Mouse (Mus musculus): ENCODE data around the gene Gm10306. TPM values are rescaled to one million over a fixed set of nuclear protein-coding genes. Genes with fewer than 3 reads are reported as not detected.

Gm10306 gene
- polyA plus RNA-seq (2012; rRNA removed), result not detected in 2 replicates

DNA sequence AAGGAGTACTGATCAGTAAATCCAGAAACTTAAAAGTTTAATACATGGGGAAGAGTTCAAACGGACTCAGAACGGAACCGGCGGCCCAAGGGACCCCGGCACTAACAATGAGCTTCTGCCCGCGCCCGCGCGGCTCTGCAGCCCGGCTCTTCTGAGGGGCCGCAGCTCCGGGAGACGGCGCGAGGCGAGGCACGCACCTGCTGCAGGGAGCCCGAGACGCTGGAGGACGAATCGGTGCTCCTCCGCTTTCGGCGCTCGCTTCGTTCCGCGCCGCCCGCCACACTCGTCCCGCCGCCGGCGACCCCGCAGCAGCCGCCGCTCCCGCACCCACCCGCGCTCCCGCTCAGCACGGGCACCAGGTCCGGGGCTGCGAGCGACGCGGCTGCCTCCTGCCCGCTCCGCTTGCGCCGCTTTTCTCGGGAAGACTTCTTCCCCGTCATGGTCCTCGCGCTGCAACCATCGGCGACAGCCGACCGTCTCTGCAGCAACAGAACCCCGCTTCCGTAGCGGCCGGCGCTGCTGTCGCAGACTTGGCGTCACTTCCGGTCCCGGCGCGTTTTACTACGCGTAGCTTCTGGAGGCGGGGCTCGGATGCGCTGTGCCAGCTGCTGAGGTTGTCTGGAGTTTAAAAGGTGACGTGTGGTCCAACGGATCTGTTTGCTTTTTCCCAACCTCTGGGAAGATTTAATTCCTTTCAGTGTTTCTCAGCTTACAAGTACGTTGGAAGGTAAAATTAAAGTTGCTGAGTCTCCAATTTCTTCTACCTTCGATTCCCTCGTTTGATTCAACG, at the start of gene Gm10306, which contains the start of gene Caap1:
Gm10306 (plus strand) TSS at position 282 of the 790 bp plus-strand sequence.
Caap1 (minus strand) TSS at position 532 of the 790 bp plus-strand sequence.
- WGBS, result under 1% methylated on average over 83 of the region's 83 CpGs
- Histone ChIP-seq H3K27ac (ENCODE audit: insufficient read depth, low read depth, low read length) (no peak within 1 kb of the TSS; the same call in 1 of the 2 replicates), H3K36me3 (ENCODE audit: control insufficient read depth, insufficient read depth, low read length) (no peaks in the 10 kb centered on the region), H3K27me3 (ENCODE audit: control insufficient read depth, insufficient read depth, low read length) (no peaks in the 10 kb centered on the region), H3K4me3 (ENCODE audit: low read depth, low read length) (peak within 1 kb of the TSS; percentile 78), H3K4me1 (ENCODE audit: control insufficient read depth, insufficient read depth, insufficient read length, low read length) (no peaks in the 10 kb centered on the region)
- TF ChIP-seq CTCF (IDR thresholded peaks at IDR 0.05; ENCODE audit: extremely low read depth, insufficient read length, insufficient replicate concordance, low read depth, low read length), result no peak
- peak; percentile 79 for TF ChIP-seq POLR2A (IDR thresholded peaks at IDR 0.05; ENCODE audit: low read depth, low read length)

DNA sequence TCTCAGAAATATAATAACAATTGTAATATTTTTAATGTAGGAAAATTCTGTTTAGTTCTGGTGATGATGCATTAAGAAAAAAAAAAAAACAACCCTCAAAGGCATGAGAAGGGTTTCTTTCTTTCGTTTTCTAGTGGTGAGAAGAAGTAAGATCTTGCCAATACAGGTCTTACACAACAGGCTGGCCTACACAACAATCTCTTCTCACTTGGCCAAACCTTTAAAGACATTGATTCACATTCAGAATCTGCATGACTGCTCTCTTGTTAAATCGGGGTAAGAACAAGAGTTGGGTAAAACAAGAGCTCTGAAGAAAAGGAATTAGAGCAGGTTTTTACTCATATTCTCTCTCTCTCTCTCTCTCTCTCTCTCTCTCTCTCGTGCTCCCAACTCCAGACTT, 41.0 kb upstream of the Gm10306 start:
- H3K4me1 ChIP-seq (ENCODE audit: control insufficient read depth, insufficient read depth, insufficient read length, low read length), result no peaks in the 10 kb centered on the region
- no peak overlapping the region for H3K27ac ChIP-seq (ENCODE audit: insufficient read depth, low read depth, low read length)
- TF ChIP-seq POLR2A (IDR thresholded peaks at IDR 0.05; ENCODE audit: low read depth, low read length) (no peak), CTCF (IDR thresholded peaks at IDR 0.05; ENCODE audit: extremely low read depth, insufficient read length, insufficient replicate concordance, low read depth, low read length) (no peak)
- H3K36me3 ChIP-seq (ENCODE audit: control insufficient read depth, insufficient read depth, low read length), result peaks cover 6% of the 10 kb centered on the region; the same call in 1 of the 2 replicates
- 79% methylated on average over 3 of the region's 3 CpGs for WGBS
- no peaks in the 10 kb centered on the region for H3K27me3 ChIP-seq (ENCODE audit: control insufficient read depth, insufficient read depth, low read length)
- H3K4me3 ChIP-seq (ENCODE audit: low read depth, low read length), result no peak overlapping the region

DNA sequence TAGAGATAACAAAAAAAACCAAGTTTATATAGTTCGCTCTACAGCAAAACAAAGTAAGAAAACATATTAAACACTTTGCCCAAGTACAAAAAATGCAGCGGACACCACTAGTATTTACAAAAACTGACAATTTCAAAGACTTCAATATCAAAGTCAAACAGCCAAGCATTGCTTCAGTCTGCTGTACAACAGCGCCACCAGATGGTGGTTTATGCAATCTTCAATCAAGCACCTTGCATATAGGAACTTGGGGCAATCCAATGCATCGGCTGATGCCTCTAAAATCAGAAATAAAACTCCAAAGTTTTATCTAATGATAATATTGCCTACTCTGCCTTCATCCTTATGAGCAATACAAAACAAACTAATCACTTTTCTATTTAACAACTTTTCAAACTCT, 38.7 kb upstream of the Gm10306 start:
- Histone ChIP-seq H3K36me3 (ENCODE audit: control insufficient read depth, insufficient read depth, low read length) (0 out of 2 replicates have a peak, but pooled peaks cover 2% of the 10 kb centered on the region), H3K4me1 (ENCODE audit: control insufficient read depth, insufficient read depth, insufficient read length, low read length) (no peaks in the 10 kb centered on the region), H3K27ac (ENCODE audit: insufficient read depth, low read depth, low read length) (no peak overlapping the region), H3K4me3 (ENCODE audit: low read depth, low read length) (no peak overlapping the region), H3K27me3 (ENCODE audit: control insufficient read depth, insufficient read depth, low read length) (no peaks in the 10 kb centered on the region)
- TF ChIP-seq CTCF (IDR thresholded peaks at IDR 0.05; ENCODE audit: extremely low read depth, insufficient read length, insufficient replicate concordance, low read depth, low read length), result no peak
- TF ChIP-seq POLR2A (IDR thresholded peaks at IDR 0.05; ENCODE audit: low read depth, low read length), result no peak
- WGBS, result 69% methylated on average over 4 of the region's 4 CpGs

DNA sequence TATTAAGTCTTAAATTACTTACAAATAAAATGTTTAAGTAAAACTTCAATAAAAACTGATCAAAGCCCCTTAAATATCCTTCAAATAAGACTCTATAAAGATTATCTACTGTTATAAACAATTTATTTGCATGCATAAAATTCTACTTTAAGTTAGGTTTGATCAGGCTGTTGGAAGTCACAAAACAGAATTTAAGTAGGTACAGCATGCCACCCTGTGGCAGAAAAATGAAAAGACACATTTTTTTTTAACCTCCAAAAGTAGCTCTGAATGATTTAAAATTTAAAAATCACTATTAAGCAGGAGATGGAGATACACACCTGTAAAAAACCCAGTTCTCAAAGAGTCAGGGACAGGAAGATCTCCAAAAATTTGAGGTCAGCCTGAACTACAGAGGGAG, 33.0 kb upstream of the Gm10306 start:
- H3K27me3 ChIP-seq (ENCODE audit: control insufficient read depth, insufficient read depth, low read length), result no peaks in the 10 kb centered on the region
- no peak for TF ChIP-seq CTCF (IDR thresholded peaks at IDR 0.05; ENCODE audit: extremely low read depth, insufficient read length, insufficient replicate concordance, low read depth, low read length)
- no peak for TF ChIP-seq POLR2A (IDR thresholded peaks at IDR 0.05; ENCODE audit: low read depth, low read length)

GRCm38 (mm10) chr4:94529448-94529847, 26.9 kb upstream of the Gm10306 start:
- Histone ChIP-seq H3K4me1 (ENCODE audit: control insufficient read depth, insufficient read depth, insufficient read length, low read length) (no peaks in the 10 kb centered on the region), H3K36me3 (ENCODE audit: control insufficient read depth, insufficient read depth, low read length) (0 out of 2 replicates have a peak, but pooled peaks cover under 1% of the 10 kb centered on the region), H3K27ac (ENCODE audit: insufficient read depth, low read depth, low read length) (no peak overlapping the region), H3K4me3 (ENCODE audit: low read depth, low read length) (no peak overlapping the region), H3K27me3 (ENCODE audit: control insufficient read depth, insufficient read depth, low read length) (no peaks in the 10 kb centered on the region)
- TF ChIP-seq POLR2A (IDR thresholded peaks at IDR 0.05; ENCODE audit: low read depth, low read length), result no peak
- no peak for TF ChIP-seq CTCF (IDR thresholded peaks at IDR 0.05; ENCODE audit: extremely low read depth, insufficient read length, insufficient replicate concordance, low read depth, low read length)
- WGBS, result 94% methylated on average over 1 of the region's 1 CpGs

More for the DNA sequence above, 33.0 kb upstream of the Gm10306 start:
- H3K36me3 ChIP-seq (ENCODE audit: control insufficient read depth, insufficient read depth, low read length), result no peaks in the 10 kb centered on the region
- no peaks in the 10 kb centered on the region for H3K4me1 ChIP-seq (ENCODE audit: control insufficient read depth, insufficient read depth, insufficient read length, low read length)
- H3K4me3 ChIP-seq (ENCODE audit: low read depth, low read length), result no peak overlapping the region
- H3K27ac ChIP-seq (ENCODE audit: insufficient read depth, low read depth, low read length), result no peak overlapping the region

GRCm38 (mm10) chr4:94533205-94533604, 23.1 kb upstream of the Gm10306 start:
- H3K27me3 ChIP-seq (ENCODE audit: control insufficient read depth, insufficient read depth, low read length), result no peaks in the 10 kb centered on the region

DNA sequence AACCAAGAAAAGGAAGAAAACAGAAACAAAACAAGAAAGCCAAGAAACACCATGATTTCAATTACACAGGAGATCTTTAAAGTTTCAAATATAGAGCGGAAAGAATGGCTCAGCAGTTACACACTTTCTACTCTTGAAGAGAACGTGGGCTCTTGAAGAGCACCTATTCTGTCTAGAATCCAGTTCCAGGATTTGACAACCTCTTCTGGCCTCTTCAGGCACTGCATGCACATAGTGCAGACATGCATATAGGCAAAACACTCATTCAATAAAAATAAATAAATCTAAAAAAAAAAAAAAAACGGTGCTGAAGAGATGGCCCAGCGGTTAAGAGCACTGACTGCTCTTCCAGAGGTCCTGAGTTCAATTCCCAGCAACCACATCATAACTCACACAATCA, 13.3 kb upstream of the Gm10306 start:
- 92% methylated on average over 4 of the region's 4 CpGs for WGBS
- H3K4me3 ChIP-seq (ENCODE audit: low read depth, low read length), result no peak overlapping the region
- H3K36me3 ChIP-seq (ENCODE audit: control insufficient read depth, insufficient read depth, low read length), result peaks cover 24% of the 10 kb centered on the region
- H3K27me3 ChIP-seq (ENCODE audit: control insufficient read depth, insufficient read depth, low read length), result no peaks in the 10 kb centered on the region
- H3K4me1 ChIP-seq (ENCODE audit: control insufficient read depth, insufficient read depth, insufficient read length, low read length), result no peaks in the 10 kb centered on the region
- H3K27ac ChIP-seq (ENCODE audit: insufficient read depth, low read depth, low read length), result no peak overlapping the region
- TF ChIP-seq CTCF (IDR thresholded peaks at IDR 0.05; ENCODE audit: extremely low read depth, insufficient read length, insufficient replicate concordance, low read depth, low read length) (no peak), POLR2A (IDR thresholded peaks at IDR 0.05; ENCODE audit: low read depth, low read length) (no peak)

More at GRCm38 (mm10) chr4:94533205-94533604, 23.1 kb upstream of the Gm10306 start:
- no peak overlapping the region for H3K4me3 ChIP-seq (ENCODE audit: low read depth, low read length)
- no peaks in the 10 kb centered on the region for H3K4me1 ChIP-seq (ENCODE audit: control insufficient read depth, insufficient read depth, insufficient read length, low read length)
- TF ChIP-seq POLR2A (IDR thresholded peaks at IDR 0.05; ENCODE audit: low read depth, low read length), result no peak
- no peak for TF ChIP-seq CTCF (IDR thresholded peaks at IDR 0.05; ENCODE audit: extremely low read depth, insufficient read length, insufficient replicate concordance, low read depth, low read length)
- peaks cover 5% of the 10 kb centered on the region; the same call in 1 of the 2 replicates for H3K36me3 ChIP-seq (ENCODE audit: control insufficient read depth, insufficient read depth, low read length)
- H3K27ac ChIP-seq (ENCODE audit: insufficient read depth, low read depth, low read length), result no peak overlapping the region

Data from small intestine, adult 2 months (tissue).